Mouse (Mus musculus): Measurements from ENCODE around the gene Olfr1271. TPM values are rescaled to one million over a fixed set of nuclear protein-coding genes. Genes with fewer than 3 reads are reported as not detected.

Olfr1271 gene
- polyA plus RNA-seq (2014; fragmentation: Illumina TruSeq; extraction: RNeasy Lipid Tissue Mini Kit (QIAGEN cat#74804); ENCODE audit: low read depth, low replicate concordance): not detected

DNA sequence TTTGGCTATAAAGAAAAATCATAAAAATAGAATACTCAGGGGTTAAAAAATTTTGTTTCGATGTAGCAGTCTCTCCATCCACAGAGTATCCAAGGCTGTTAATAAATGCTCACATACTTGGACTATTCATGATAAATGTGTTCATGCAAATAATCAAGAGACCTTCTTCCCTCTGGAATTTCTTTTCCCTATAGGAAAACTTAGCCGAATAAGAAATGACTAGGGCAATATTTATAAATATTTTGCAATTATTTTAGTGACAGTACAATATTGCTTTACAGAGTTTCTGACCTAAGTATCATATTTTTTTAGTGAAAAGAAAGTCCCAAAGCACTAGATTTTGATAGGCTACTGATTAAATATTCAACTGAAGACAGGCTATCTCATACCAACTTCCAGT, at the start of gene Olfr1271:
Olfr1271 (minus strand) TSS at position 101 of the 400 bp plus-strand sequence.

DNA sequence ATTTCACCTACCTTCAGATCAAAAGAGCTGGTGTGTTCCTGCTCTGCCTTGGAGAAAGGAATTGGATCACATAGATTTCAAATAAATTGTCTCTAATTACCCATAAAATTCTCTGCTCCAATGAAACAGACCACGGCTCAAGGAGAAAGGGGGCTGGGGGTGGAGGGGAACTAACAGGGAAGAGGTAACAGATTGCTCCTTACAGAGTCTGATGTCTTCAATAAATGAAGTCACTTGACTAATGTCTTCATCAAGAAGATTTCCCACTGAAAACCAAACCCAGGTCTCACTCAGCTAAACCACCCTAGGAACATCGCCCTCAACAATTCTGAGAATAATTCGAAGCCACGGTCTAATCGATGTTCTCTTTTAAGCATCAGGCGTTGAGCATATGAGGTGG, 21.9 kb upstream of the Olfr1271 start, which contains the start of gene Olfr1272:
Olfr1272 (minus strand) TSS at position 101 of the 400 bp plus-strand sequence.

DNA sequence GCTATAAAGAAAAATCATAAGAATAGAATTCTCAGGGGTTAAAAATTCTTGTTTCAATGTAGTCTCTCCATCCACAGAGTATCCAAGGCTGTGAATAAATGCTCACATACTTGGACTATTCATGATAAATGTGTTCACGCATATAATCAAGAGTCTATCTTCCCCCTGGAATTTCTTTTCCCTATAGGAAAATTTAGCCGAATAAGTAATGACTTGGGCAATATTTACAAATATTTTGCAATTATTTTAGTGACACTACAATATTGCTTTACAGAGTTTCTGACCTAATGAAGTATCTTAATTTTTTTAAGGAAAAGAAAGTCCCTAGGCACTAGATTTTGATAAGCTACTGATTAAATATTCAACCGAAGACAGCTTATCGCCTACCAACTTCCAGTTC, 13.3 kb downstream of the Olfr1271 start, which contains the start of gene Olfr142:
Olfr142 (minus strand) TSS at position 101 of the 400 bp plus-strand sequence.

DNA sequence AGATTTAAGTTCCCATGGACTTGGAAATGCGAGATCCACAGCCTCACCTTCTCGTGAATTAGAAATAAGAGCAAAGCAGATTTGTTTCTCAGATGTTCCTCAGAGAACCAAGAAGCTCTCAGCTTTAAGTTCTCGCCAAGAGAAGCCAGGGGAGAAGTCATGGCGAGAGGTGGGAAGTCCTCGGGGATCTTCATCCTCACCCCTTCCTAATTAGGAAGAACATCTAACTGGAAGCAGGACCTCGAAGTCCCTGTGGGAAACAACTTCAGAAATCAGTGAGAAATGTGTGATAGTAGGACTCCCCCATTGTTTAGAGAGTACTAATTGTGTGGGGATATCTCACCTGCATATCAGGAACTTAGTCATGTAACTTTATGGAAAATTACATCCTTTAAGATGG, 46.4 kb downstream of the Olfr1271 start, which contains the start of gene Olfr1506:
Olfr1506 (minus strand) TSS at position 101 of the 400 bp plus-strand sequence.

Other genes starting within 250 kb of the Olfr1271 start
- not detected for gene Olfr1264, start 245.5 kb downstream of the Olfr1271 start, polyA plus RNA-seq (2014; fragmentation: Illumina TruSeq; extraction: RNeasy Lipid Tissue Mini Kit (QIAGEN cat#74804); ENCODE audit: low read depth, low replicate concordance)
- not detected for gene Olfr1265, start 235.7 kb downstream of the Olfr1271 start, polyA plus RNA-seq (2014; fragmentation: Illumina TruSeq; extraction: RNeasy Lipid Tissue Mini Kit (QIAGEN cat#74804); ENCODE audit: low read depth, low replicate concordance)
- not detected for gene Olfr140, start 207.4 kb downstream of the Olfr1271 start, polyA plus RNA-seq (2014; fragmentation: Illumina TruSeq; extraction: RNeasy Lipid Tissue Mini Kit (QIAGEN cat#74804); ENCODE audit: low read depth, low replicate concordance)
- not detected for gene Olfr1269, start 149.6 kb downstream of the Olfr1271 start, polyA plus RNA-seq (2014; fragmentation: Illumina TruSeq; extraction: RNeasy Lipid Tissue Mini Kit (QIAGEN cat#74804); ENCODE audit: low read depth, low replicate concordance)
- gene Olfr32, start 128.7 kb downstream of the Olfr1271 start, polyA plus RNA-seq (2014; fragmentation: Illumina TruSeq; extraction: RNeasy Lipid Tissue Mini Kit (QIAGEN cat#74804); ENCODE audit: low read depth, low replicate concordance): not detected
- gene Olfr1270, start 117.9 kb downstream of the Olfr1271 start, polyA plus RNA-seq (2014; fragmentation: Illumina TruSeq; extraction: RNeasy Lipid Tissue Mini Kit (QIAGEN cat#74804); ENCODE audit: low read depth, low replicate concordance): not detected
- not detected for gene Olfr1506, start 46.5 kb downstream of the Olfr1271 start, polyA plus RNA-seq (2014; fragmentation: Illumina TruSeq; extraction: RNeasy Lipid Tissue Mini Kit (QIAGEN cat#74804); ENCODE audit: low read depth, low replicate concordance)
- not detected for gene Olfr142, start 13.4 kb downstream of the Olfr1271 start, polyA plus RNA-seq (2014; fragmentation: Illumina TruSeq; extraction: RNeasy Lipid Tissue Mini Kit (QIAGEN cat#74804); ENCODE audit: low read depth, low replicate concordance)
- gene Olfr1272, start 21.8 kb upstream of the Olfr1271 start, polyA plus RNA-seq (2014; fragmentation: Illumina TruSeq; extraction: RNeasy Lipid Tissue Mini Kit (QIAGEN cat#74804); ENCODE audit: low read depth, low replicate concordance): not detected
- not detected for gene Gm13769, start 51.2 kb upstream of the Olfr1271 start, polyA plus RNA-seq (2014; fragmentation: Illumina TruSeq; extraction: RNeasy Lipid Tissue Mini Kit (QIAGEN cat#74804); ENCODE audit: low read depth, low replicate concordance)
- not detected for gene Olfr1274-ps, start 127.7 kb upstream of the Olfr1271 start, polyA plus RNA-seq (2014; fragmentation: Illumina TruSeq; extraction: RNeasy Lipid Tissue Mini Kit (QIAGEN cat#74804); ENCODE audit: low read depth, low replicate concordance)